Comparison of ENCODE assay signal across 10 mouse cellular contexts in genomic region chr16:8821429-8821828, GRCm38 (mm10). TPM values are rescaled to one million over a fixed set of nuclear protein-coding genes. Genes with fewer than 3 reads are reported as not detected.
A peak's percentile ranks its signal among the peaks of the same experiment; 100 is the strongest.
DNase-seq lines count a peak whose midpoint lies in the region; ATAC-seq lines count a peak whose summit lies in the region.
"Had no signal": no experiment of that assay in that cellular context is flagged by ENCODE, and none has a peak within 500 bp of the region (broad histone marks: within the 10 kb centered on the region; RNA-seq: fewer than 3 reads in every experiment).

No protein-coding gene starts in this region.

- H3K27me3 ChIP-seq in kidney, embryonic 16.5 days (ENCODE audit: insufficient read depth, low read length): no peaks in the 10 kb centered on the region
- H3K27me3 ChIP-seq: embryonic facial prominence, embryonic 13.5 days; liver, embryonic 15.5 days had no signal

- WGBS in kidney, embryonic 16.5 days: 80% methylated on average over 1 of the region's 1 CpGs

- H3K4me1 ChIP-seq in kidney, embryonic 16.5 days (ENCODE audit: insufficient read depth, low read length): no peaks in the 10 kb centered on the region
- H3K4me1 ChIP-seq: embryonic facial prominence, embryonic 13.5 days had no signal

- no peaks in the 10 kb centered on the region for H3K9me3 ChIP-seq in kidney, embryonic 16.5 days (ENCODE audit: low read length)
- H3K9me3 ChIP-seq: embryonic facial prominence, embryonic 13.5 days; liver, embryonic 15.5 days had no signal

- H3K4me3 ChIP-seq in kidney, embryonic 16.5 days (ENCODE audit: low read length): no peak overlapping the region
- H3K4me3 ChIP-seq: embryonic facial prominence, embryonic 13.5 days; liver, embryonic 15.5 days had no signal

- peak; percentile 37 for DNase-seq in kidney, adult 18-20 months
- peak; percentile 71 to 74 for DNase-seq in cerebellum, postnatal 10 days
- peak; percentile 36 to 68 for DNase-seq in kidney, postnatal 25 days
- peak; percentile 61 for DNase-seq in skeletal muscle tissue, adult 2 months (ENCODE audit: low read depth, low spot score)
- no peak for DNase-seq in ovary, postnatal 14 days (ENCODE audit: low spot score)
- no peak for DNase-seq in thymus, postnatal 4 days
- DNase-seq in urinary bladder, postnatal 4 days (ENCODE audit: low spot score in 2 of 2): no peak

- no peak overlapping the region for H3K9ac ChIP-seq in kidney, embryonic 16.5 days (replicated peaks; ENCODE audit: low read length)
- H3K9ac ChIP-seq: embryonic facial prominence, embryonic 13.5 days; liver, embryonic 15.5 days had no signal

- H3K27ac ChIP-seq in kidney, embryonic 16.5 days (ENCODE audit: low read length): no peak overlapping the region
- H3K27ac ChIP-seq: embryonic facial prominence, embryonic 13.5 days; liver, embryonic 15.5 days had no signal

- no peaks in the 10 kb centered on the region for H3K36me3 ChIP-seq in kidney, embryonic 16.5 days (ENCODE audit: insufficient read depth, low read length)
- H3K36me3 ChIP-seq: embryonic facial prominence, embryonic 13.5 days; liver, embryonic 15.5 days had no signal

- ATAC-seq in kidney, embryonic 16.5 days (ENCODE audit: low FRiP score, low TSS enrichment): no peak

- no peak overlapping the region for H3K4me2 ChIP-seq in kidney, embryonic 16.5 days (replicated peaks; ENCODE audit: low read depth, low read length)
- H3K4me2 ChIP-seq: embryonic facial prominence, embryonic 13.5 days; liver, embryonic 15.5 days had no signal

RNA-seq across cellular contexts. Expression of gene 1810013L24Rik, which starts 8.5 kb away (rescaled TPM):
- 18.5 and 19.8 TPM in 2 replicates for polyA plus RNA-seq in kidney, embryonic 16.5 days (2015; fragmentation: Nextera tagmentation; extraction: Ambion mirVana)

RNA-seq across cellular contexts. Expression of gene Usp7, which starts 29.3 kb away (rescaled TPM):
- polyA plus RNA-seq in kidney, embryonic 16.5 days (2015; fragmentation: Nextera tagmentation; extraction: Ambion mirVana): 23.8 and 29.5 TPM in 2 replicates

Comparison
In these comparisons a context has a peak if more than half of its experiments do, and no peak if none do; other contexts are left out.
1. DNase-seq: peak in kidney, adult 18-20 months (single experiment), cerebellum, postnatal 10 days (2 of 2), kidney, postnatal 25 days (2 of 2) and skeletal muscle tissue, adult 2 months (single experiment); none in ovary, postnatal 14 days (single experiment), thymus, postnatal 4 days (single experiment) and urinary bladder, postnatal 4 days (0 of 2).